Mouse (Mus musculus): ENCODE data around the gene Lasp1.

DNA sequence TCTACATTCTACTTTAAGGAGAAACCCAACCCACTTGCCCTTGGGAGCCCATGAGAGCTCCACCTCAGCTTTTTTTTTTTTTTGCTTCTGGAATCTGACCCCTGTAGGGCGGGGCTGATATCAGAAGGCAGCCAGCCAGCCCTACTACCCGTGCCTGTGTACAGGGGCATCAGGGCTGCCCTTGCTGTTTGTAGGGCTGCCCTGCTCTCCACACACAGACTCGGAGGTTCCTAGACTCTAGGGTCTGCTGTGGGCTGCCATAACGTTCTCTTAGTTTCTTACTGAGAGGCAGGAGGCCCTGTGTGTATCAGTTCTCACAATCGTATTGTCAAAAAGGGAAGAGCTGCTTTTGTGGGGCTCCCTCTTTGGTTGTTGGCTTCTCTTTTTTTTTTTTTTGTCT is 18.6 kb downstream of the Lasp1 start:
- TF ChIP-seq GATA1 (IDR thresholded peaks at IDR 0.05; ENCODE audit: borderline replicate concordance, low read length) (no peak), FLI1 (IDR thresholded peaks at IDR 0.05; ENCODE audit: low read length) (no peak)

Measured in megakaryocyte, embryonic 14.5 days (primary cell).